Mouse (Mus musculus) liver, embryonic 12.5 days (tissue): ENCODE measurements around the gene Nxpe4. TPM values are rescaled to one million over a fixed set of nuclear protein-coding genes. Genes with fewer than 3 reads are reported as not detected.
"Not testable (repeated sequence)": the region's sequence is repeated elsewhere in the genome, so short reads cannot be mapped to it uniquely, and the experiment has no call there.

Source experiments
- ATAC-seq: fragments of 200-750 bp; cut with Nextera tagmentation; 2 replicates; pipeline ENCODE4 v1.8.0; 2017; ENCODE audit warnings: moderate number of reproducible peaks, mild to moderate bottlenecking, moderate library complexity
- H3K27ac ChIP-seq: fragments of 300-500 bp; sonication (generic); 2 replicates; pipeline ENCODE4 v1.5.1; 2016; ENCODE audit warnings: mild to moderate bottlenecking
- H3K27me3 ChIP-seq: fragments of 300-500 bp; sonication (generic); replicated peaks from 2 replicates; pipeline ENCODE4 v1.6.1; 2016; ENCODE audit warnings: mild to moderate bottlenecking, moderate library complexity
- H3K36me3 ChIP-seq: fragments of 300-500 bp; sonication (generic); 2 replicates; pipeline ENCODE4 v1.6.1; 2016; ENCODE audit warnings: mild to moderate bottlenecking, moderate library complexity
- H3K4me1 ChIP-seq: fragments of 300-500 bp; sonication (generic); 2 replicates; pipeline ENCODE4 v1.6.1; 2016
- H3K4me2 ChIP-seq: fragments of 300-500 bp; sonication (generic); 2 replicates; pipeline ENCODE4 v1.6.1; 2016; ENCODE audit warnings: mild to moderate bottlenecking, moderate library complexity
- H3K4me3 ChIP-seq: fragments of 300-500 bp; sonication (generic); 2 replicates; pipeline ENCODE4 v1.5.1; 2016; ENCODE audit warnings: mild to moderate bottlenecking, moderate library complexity
- H3K9ac ChIP-seq: fragments of 300-500 bp; sonication (generic); 2 replicates; pipeline ENCODE4 v1.6.1; 2016; ENCODE audit warnings: mild to moderate bottlenecking, moderate library complexity
- H3K9me3 ChIP-seq: fragments of 300-500 bp; sonication (generic); replicated peaks from 2 replicates; pipeline ENCODE4 v1.6.1; 2016; ENCODE audit warnings: mild to moderate bottlenecking, moderate library complexity
- WGBS: fragments of 180-500 bp; shearing (Covaris S2); methylation state at CpG from one replicate; pipeline ENCODE4 v1.1.7; 2016; ENCODE audit not compliant: insufficient replicate concordance; 5-methylcytosine and 5-hydroxymethylcytosine counted together
- polyA plus RNA-seq: library from polyadenylated mRNA; unstranded; fragments of >200 nt; fragmentation: Nextera tagmentation; extraction: Ambion mirVana; gene quantifications from 2 replicates; pipeline ENCODE4 v1.2.1, GENCODE M21; 2016

The Nxpe4 gene
- polyA plus RNA-seq, 1 experiment from 2014 or later, result 7.8 TPM

DNA sequence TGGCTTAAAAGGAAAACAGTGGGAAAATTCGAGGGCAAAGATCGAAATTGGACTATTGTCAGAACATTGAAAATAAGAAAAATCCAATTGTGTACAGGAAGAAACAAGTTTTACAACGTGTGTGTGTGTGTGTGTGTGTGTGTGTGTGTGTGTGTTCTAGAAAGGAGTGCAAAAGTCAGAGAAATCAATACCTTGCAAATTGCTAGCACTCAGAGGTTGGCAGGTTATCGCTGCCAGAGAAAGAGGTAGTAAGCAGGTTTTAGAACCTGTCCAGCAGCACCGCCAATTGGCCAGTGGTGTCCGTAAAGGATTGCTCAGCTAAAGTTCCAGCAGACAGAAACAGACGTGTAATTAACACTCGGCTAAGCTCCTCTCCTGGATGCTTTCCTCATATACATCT, 122.4 kb downstream of the Nxpe4 start:
- Histone ChIP-seq H3K27me3 (0 out of 2 replicates have a peak, but pooled peaks cover 2% of the 10 kb centered on the region), H3K4me3 (no peak overlapping the region), H3K9ac (no peak overlapping the region), H3K4me1 (no peaks in the 10 kb centered on the region), H3K27ac (no peak overlapping the region), H3K36me3 (no peaks in the 10 kb centered on the region), H3K4me2 (no peak overlapping the region), H3K9me3 (no peaks in the 10 kb centered on the region)
- 68% methylated on average over 8 of the region's 8 CpGs for WGBS
- ATAC-seq, result no peak

DNA sequence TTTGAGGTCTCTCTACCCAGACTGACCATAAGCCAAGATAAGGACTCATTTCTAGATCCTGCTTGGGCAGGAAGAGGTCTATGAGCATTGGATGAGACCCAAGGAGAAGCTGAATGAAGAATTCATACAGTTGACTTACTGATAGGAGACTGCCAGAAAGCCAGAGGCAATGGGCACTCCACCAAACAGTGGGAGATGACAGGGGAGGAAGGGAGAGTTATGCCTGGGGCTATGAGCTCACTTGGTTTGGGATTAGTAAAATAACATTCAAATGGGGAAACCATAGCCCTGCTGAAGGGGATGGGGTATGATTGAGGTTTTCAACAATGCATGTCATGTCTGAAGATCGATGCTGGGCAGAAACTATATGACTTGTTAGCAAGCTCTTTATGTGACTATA, 128.5 kb downstream of the Nxpe4 start:
- WGBS, result 83% methylated on average over 1 of the region's 1 CpGs
- ATAC-seq, result no peak
- 0 out of 2 replicates have a peak, but pooled peaks cover 9% of the 10 kb centered on the region for H3K27me3 ChIP-seq

DNA sequence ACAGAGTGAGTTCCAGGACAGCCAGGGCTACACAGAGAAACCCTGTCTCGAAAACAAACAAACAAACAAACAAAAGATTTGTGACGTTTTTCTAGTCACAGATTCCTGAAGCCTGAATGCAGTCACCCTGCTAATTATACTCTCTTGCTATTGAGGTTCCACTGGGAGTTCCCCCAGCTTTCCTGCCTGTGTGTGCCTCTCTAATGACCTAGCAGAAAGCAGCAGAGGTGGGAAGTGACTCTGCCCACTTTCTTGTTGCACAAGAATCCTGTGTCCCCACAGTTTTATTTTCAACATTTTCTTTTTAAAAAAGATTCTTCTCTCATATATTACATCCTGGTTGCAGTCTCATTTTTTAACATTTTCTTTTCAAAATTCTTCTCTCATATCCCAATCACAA, 132.9 kb downstream of the Nxpe4 start:
- H3K27ac ChIP-seq, result no peak overlapping the region
- WGBS, result 37% methylated on average over 2 of the region's 2 CpGs

More for the DNA sequence above, 128.5 kb downstream of the Nxpe4 start:
- no peak overlapping the region for H3K27ac ChIP-seq
- no peaks in the 10 kb centered on the region for H3K36me3 ChIP-seq
- H3K9me3 ChIP-seq, result no peaks in the 10 kb centered on the region
- H3K4me2 ChIP-seq, result no peak overlapping the region
- H3K4me1 ChIP-seq, result no peaks in the 10 kb centered on the region
- no peak overlapping the region for H3K9ac ChIP-seq
- H3K4me3 ChIP-seq, result no peak overlapping the region

DNA sequence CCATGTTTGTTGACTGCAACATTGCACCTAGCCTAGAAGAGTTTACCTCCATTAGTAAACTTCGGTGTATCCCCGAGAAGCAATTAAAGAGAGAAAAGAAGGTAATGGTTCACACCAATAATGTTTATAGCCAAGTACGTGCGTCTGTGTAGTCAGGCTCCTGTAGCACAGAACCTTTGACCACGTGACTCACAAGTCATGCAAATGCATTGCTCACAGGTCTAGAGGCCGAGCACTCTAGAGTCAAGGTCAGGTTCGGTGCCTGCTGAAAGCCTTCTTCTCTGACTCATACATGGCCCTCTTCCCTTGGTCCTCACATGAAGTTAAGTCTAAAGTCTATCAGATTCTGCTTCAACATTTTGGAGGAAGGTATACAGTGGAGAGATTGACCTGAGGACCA, 137.2 kb downstream of the Nxpe4 start:
- H3K9me3 ChIP-seq, result no peaks in the 10 kb centered on the region
- H3K4me1 ChIP-seq, result no peaks in the 10 kb centered on the region
- no peaks in the 10 kb centered on the region for H3K36me3 ChIP-seq
- H3K27me3 ChIP-seq, result no peaks in the 10 kb centered on the region
- no peak overlapping the region for H3K9ac ChIP-seq
- no peak overlapping the region for H3K4me3 ChIP-seq
- no peak overlapping the region for H3K4me2 ChIP-seq
- H3K27ac ChIP-seq, result no peak overlapping the region
- ATAC-seq, result no peak
- WGBS, result 72% methylated on average over 7 of the region's 7 CpGs

More for the DNA sequence above, 132.9 kb downstream of the Nxpe4 start:
- ATAC-seq, result no peak
- no peaks in the 10 kb centered on the region for H3K36me3 ChIP-seq
- no peaks in the 10 kb centered on the region for H3K9me3 ChIP-seq
- H3K9ac ChIP-seq, result no peak overlapping the region
- no peaks in the 10 kb centered on the region for H3K4me1 ChIP-seq
- H3K27me3 ChIP-seq, result 0 out of 2 replicates have a peak, but pooled peaks cover 9% of the 10 kb centered on the region
- H3K4me3 ChIP-seq, result no peak overlapping the region
- H3K4me2 ChIP-seq, result no peak overlapping the region

DNA sequence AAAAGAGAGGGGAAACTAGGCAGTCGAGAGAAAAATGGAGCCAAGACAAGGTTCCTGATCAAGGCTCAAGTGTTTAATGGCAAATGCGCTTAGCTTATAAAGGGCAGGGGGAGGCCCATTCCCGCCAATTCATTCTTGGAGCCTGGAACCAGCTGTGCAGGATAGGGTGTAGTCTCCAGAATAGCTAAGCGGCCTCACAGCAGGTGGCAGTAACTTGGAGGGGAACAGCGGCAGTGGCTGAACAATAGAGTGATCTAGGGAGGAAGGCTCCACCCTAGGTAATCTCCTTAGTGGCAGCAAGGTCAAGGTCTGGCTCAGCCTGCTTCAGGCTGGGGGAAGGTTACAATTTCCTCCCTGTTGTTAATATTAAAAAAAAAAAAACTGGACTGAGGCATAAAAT, 141.7 kb downstream of the Nxpe4 start:
- 58% methylated on average over 5 of the region's 5 CpGs for WGBS
- H3K36me3 ChIP-seq, H3K27me3 ChIP-seq, H3K4me3 ChIP-seq, H3K4me2 ChIP-seq, H3K4me1 ChIP-seq, H3K9me3 ChIP-seq, H3K27ac ChIP-seq, ATAC-seq, H3K9ac ChIP-seq: not testable (repeated sequence)

DNA sequence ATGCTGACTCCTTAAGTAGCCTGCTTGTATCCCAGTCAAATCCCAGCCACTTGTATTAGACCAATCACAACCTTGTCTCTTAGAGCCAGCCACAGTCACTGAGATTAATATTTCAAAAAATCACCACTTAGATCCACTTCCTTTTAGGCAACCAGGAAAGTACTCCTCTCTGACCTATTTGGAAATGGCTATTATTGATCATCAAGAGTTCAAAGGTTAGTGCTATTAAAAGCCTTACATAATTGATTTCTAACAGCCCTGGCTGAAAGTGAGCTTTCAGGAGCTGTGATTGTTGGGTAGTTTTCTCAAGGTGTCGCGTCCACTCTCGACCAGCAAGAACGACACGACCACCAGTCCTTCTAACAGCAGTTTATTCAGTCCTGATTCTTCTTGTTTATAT, 149.4 kb downstream of the Nxpe4 start:
- no peak for ATAC-seq
- H3K27me3 ChIP-seq, result no peaks in the 10 kb centered on the region
- no peaks in the 10 kb centered on the region for H3K36me3 ChIP-seq
- H3K4me2 ChIP-seq, result no peak overlapping the region
- H3K4me3 ChIP-seq, result no peak overlapping the region
- no peak overlapping the region for H3K27ac ChIP-seq
- H3K9ac ChIP-seq, result no peak overlapping the region
- H3K9me3 ChIP-seq, result no peaks in the 10 kb centered on the region
- 84% methylated on average over 5 of the region's 5 CpGs for WGBS
- no peaks in the 10 kb centered on the region for H3K4me1 ChIP-seq

DNA sequence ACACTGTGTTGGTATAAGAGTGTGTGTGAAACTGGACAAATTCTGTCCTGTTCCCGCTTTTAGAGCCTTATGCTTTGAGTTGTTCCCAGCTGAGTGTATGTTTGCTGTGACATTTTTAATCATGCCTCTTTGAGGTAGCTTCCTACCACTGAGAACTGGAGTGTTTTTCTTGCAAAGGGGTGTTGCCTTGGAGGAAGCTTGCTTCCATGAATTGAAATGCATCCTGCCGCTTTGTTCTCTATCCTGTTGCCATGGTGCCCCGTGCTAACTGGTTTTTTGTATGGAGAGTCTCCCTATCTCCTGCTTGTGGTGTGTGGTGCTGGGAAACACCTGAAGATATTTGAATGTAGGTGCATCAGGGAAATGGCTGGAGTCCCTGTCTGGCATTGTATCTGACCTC, 152.4 kb downstream of the Nxpe4 start:
- no peak for ATAC-seq
- Histone ChIP-seq H3K27me3 (no peaks in the 10 kb centered on the region), H3K36me3 (peaks cover 11% of the 10 kb centered on the region), H3K9me3 (no peaks in the 10 kb centered on the region), H3K4me3 (no peak overlapping the region), H3K27ac (0 out of 2 replicates have a peak overlapping the region, but pooled peaks have one; percentile 20), H3K9ac (no peak overlapping the region), H3K4me1 (no peaks in the 10 kb centered on the region), H3K4me2 (no peak overlapping the region)
- WGBS, result 56% methylated on average over 3 of the region's 3 CpGs

DNA sequence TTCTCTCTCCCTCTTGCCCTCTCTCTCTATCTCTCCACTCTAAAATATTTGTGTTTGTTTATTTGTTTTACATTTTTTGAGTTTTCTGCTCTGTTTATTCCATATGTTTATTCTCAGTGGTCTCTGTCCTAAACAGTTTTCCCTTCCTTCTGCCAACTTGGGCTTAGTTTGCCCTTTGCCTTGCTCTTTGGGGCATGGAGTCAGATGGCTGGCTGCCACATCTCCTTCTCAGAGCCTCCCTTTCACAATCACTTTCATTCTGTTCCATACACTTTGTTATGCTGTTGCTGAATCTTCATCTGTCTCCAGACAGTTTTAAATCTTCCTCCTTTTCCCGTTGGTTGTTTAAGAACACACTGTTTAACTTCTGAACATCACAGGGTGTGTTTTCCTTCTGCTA, 154.0 kb downstream of the Nxpe4 start:
- 80% methylated on average over 1 of the region's 1 CpGs for WGBS
- no peak overlapping the region for H3K9ac ChIP-seq
- H3K27me3 ChIP-seq, result no peaks in the 10 kb centered on the region
- no peak overlapping the region for H3K4me3 ChIP-seq
- no peak overlapping the region for H3K4me2 ChIP-seq
- H3K36me3 ChIP-seq, result peaks cover 26% of the 10 kb centered on the region
- H3K9me3 ChIP-seq, result no peaks in the 10 kb centered on the region
- no peak for ATAC-seq
- no peaks in the 10 kb centered on the region for H3K4me1 ChIP-seq
- no peak overlapping the region for H3K27ac ChIP-seq

DNA sequence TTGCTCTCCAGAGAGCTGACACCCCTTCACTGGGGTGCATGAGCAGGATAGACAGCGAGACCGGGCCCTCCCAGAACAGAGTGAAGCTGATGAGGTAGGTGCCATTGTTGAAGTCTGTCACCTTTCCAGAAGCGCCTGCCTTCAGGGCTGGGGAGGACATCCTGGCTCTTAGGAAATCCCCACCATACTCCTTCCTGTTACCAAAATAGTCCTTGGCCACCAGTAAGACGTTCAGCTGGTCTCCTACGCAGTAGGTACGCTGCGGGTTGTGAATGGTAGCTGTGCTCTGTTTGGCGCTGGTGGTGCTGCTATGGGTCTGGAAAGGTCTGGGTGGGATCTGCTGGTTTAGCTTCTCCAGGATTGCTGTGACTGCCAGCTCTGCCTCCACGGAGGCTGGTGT, 164.5 kb downstream of the Nxpe4 start:
- Histone ChIP-seq H3K36me3 (peaks cover 94% of the 10 kb centered on the region), H3K9ac (no peak overlapping the region), H3K4me2 (no peak overlapping the region), H3K27ac (no peak overlapping the region), H3K4me1 (peaks cover 9% of the 10 kb centered on the region; the same call in 1 of the 2 replicates), H3K9me3 (no peaks in the 10 kb centered on the region), H3K4me3 (no peak overlapping the region), H3K27me3 (no peaks in the 10 kb centered on the region)
- WGBS, result 78% methylated on average over 9 of the region's 9 CpGs
- no peak for ATAC-seq

DNA sequence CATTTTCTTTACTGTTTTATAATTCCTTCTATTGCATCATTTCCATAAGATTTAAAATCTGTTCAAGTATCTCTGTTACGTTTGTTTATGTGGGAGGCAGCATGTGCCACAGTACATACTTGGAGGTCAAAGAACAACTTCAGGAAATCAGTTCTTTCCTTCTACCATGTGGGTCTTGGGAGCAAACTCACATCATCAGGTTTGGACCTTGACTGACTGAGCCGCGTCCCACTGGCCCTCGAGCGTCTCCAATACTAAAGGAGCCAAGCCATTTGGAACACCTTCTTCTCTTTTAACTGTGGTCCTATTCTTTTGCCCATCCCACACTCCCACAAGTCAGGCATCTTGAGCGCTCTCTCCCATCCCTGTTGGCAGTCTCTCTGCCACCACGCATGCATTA, 167.8 kb downstream of the Nxpe4 start:
- H3K36me3 ChIP-seq, result peaks cover 92% of the 10 kb centered on the region
- H3K4me3 ChIP-seq, result no peak overlapping the region
- no peak for ATAC-seq
- no peaks in the 10 kb centered on the region for H3K27me3 ChIP-seq
- WGBS, result 88% methylated on average over 7 of the region's 7 CpGs
- H3K9me3 ChIP-seq, result no peaks in the 10 kb centered on the region
- no peak overlapping the region for H3K27ac ChIP-seq
- H3K4me2 ChIP-seq, result no peak overlapping the region
- H3K9ac ChIP-seq, result no peak overlapping the region
- H3K4me1 ChIP-seq, result peaks cover 28% of the 10 kb centered on the region

DNA sequence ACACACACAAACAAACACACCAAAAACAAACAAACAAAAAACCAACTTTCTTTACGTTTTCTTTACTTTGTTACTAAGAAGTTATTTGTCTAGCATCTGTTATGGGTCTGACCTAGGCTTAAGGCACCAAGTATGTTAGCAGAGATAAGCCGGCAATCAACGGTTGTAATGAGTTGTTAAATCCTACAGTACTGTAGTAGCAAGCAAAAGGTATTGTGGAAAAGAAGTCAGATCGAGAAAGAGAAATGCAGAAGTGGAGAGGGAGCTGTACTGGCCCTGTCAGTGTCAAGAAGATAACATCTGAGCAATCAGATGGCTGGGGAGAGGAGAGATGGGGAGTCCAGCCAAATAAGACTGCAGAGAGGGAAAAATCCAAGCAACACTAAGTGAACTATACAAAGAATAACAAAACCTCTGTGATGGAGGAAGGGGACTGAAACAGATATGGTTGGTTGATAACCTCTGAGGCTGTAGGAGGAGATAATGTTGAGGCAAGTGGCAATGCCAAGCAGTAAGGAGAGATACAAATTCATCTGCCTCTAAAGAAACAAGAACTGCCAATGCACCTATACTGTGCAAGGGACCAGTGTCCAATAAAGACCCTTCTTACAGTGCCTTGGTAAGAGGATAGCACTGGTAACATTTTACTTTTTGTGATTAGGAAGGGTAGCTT, 177.1 kb downstream of the Nxpe4 start:
- peak overlapping the region; percentile 97 for H3K27ac ChIP-seq
- H3K4me1 ChIP-seq, result peaks cover 57% of the 10 kb centered on the region
- 16% methylated on average over 4 of the region's 4 CpGs for WGBS
- H3K4me2 ChIP-seq, result peak overlapping the region; percentile 78
- no peaks in the 10 kb centered on the region for H3K9me3 ChIP-seq
- no peaks in the 10 kb centered on the region for H3K27me3 ChIP-seq
- H3K36me3 ChIP-seq, result peaks cover 54% of the 10 kb centered on the region
- ATAC-seq, result peak; percentile 50
- H3K4me3 ChIP-seq, result peak overlapping the region; percentile 81
- H3K9ac ChIP-seq, result peak overlapping the region; percentile 95

DNA sequence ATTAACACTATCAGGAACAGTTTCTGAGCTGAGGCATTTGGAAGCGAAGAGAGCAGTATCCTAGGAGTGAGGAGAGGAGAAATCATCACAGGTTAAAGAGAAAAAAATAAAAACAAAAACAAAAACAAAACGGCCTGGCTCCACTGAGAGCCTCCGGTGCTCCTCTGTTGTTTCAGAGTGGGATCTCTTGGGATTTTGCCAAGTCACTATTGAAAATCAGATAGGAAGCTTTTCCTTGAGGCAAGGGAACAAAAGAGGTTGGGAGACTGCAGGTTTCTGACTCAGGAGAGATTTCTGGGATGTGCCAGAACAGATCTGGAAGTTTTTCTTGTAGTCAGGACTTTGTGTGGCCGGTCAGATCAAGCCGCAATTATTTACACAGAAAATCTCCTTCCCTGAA, 177.7 kb downstream of the Nxpe4 start:
- peak overlapping the region; percentile 95 for H3K9ac ChIP-seq
- 35% methylated on average over 5 of the region's 5 CpGs for WGBS
- H3K4me3 ChIP-seq, result peak overlapping the region; percentile 81

More for the DNA sequence above, 177.7 kb downstream of the Nxpe4 start:
- peak overlapping the region; percentile 97 for H3K27ac ChIP-seq
- H3K36me3 ChIP-seq, result peaks cover 47% of the 10 kb centered on the region
- H3K9me3 ChIP-seq, result no peaks in the 10 kb centered on the region
- no peak for ATAC-seq
- peaks cover 51% of the 10 kb centered on the region for H3K4me1 ChIP-seq
- peak overlapping the region; percentile 78 for H3K4me2 ChIP-seq
- H3K27me3 ChIP-seq, result no peaks in the 10 kb centered on the region
